Mouse (Mus musculus): ENCODE measurements around the gene Cachd1.

Cachd1 gene

GRCm38 (mm10) chr4:100776043-100776870 lies at the start of gene Cachd1:
Gene Cachd1, plus strand, starts transcription at chr4:100776675.
- no peak for DNase-seq (ENCODE audit: low read depth)

- DNase-seq (ENCODE audit: low read depth): peak; percentile 2
Observed at GRCm38 (mm10) chr4:100728896-100729479, 47.5 kb upstream of the Cachd1 start.

GRCm38 (mm10) chr4:100735098-100735935 lies 41.2 kb upstream of the Cachd1 start:
- no peak for DNase-seq (ENCODE audit: low read depth)

- DNase-seq (ENCODE audit: low read depth): no peak
Observed at GRCm38 (mm10) chr4:100735936-100736349, 40.5 kb upstream of the Cachd1 start.

- DNase-seq (ENCODE audit: low read depth): no peak
Observed at GRCm38 (mm10) chr4:100743615-100744014, 32.9 kb upstream of the Cachd1 start.

- no peak for DNase-seq (ENCODE audit: low read depth)
Observed at GRCm38 (mm10) chr4:100752278-100752677, 24.2 kb upstream of the Cachd1 start.

- DNase-seq (ENCODE audit: low read depth): no peak
Observed at GRCm38 (mm10) chr4:100755632-100756031, 20.8 kb upstream of the Cachd1 start.

- no peak for DNase-seq (ENCODE audit: low read depth)
Observed at GRCm38 (mm10) chr4:100756499-100756898, 20.0 kb upstream of the Cachd1 start.

- no peak for DNase-seq (ENCODE audit: low read depth)
Observed at GRCm38 (mm10) chr4:100758265-100758898, 18.1 kb upstream of the Cachd1 start.

GRCm38 (mm10) chr4:100759603-100760002 lies 16.9 kb upstream of the Cachd1 start:
- no peak for DNase-seq (ENCODE audit: low read depth)

- DNase-seq (ENCODE audit: low read depth): no peak
Observed at GRCm38 (mm10) chr4:100760416-100760815, 16.1 kb upstream of the Cachd1 start.

- no peak for DNase-seq (ENCODE audit: low read depth)
Observed at GRCm38 (mm10) chr4:100768606-100769005, 7.9 kb upstream of the Cachd1 start.

- no peak for DNase-seq (ENCODE audit: low read depth)
Observed at GRCm38 (mm10) chr4:100776871-100777375, 448 bp downstream of the Cachd1 start.

GRCm38 (mm10) chr4:100777376-100778041 lies 1.0 kb downstream of the Cachd1 start:
- no peak for DNase-seq (ENCODE audit: low read depth)

GRCm38 (mm10) chr4:100778082-100778481 lies 1.6 kb downstream of the Cachd1 start:
- no peak for DNase-seq (ENCODE audit: low read depth)

GRCm38 (mm10) chr4:100779023-100779422 lies 2.5 kb downstream of the Cachd1 start:
- DNase-seq (ENCODE audit: low read depth): no peak

- no peak for DNase-seq (ENCODE audit: low read depth)
Observed at GRCm38 (mm10) chr4:100779695-100780094, 3.2 kb downstream of the Cachd1 start.

GRCm38 (mm10) chr4:100780911-100781310 lies 4.4 kb downstream of the Cachd1 start:
- no peak for DNase-seq (ENCODE audit: low read depth)

- no peak for DNase-seq (ENCODE audit: low read depth)
Observed at GRCm38 (mm10) chr4:100782348-100782747, 5.9 kb downstream of the Cachd1 start.

- DNase-seq (ENCODE audit: low read depth): peak; percentile 0
Observed at GRCm38 (mm10) chr4:100782891-100783290, 6.4 kb downstream of the Cachd1 start.

- no peak for DNase-seq (ENCODE audit: low read depth)
Observed at GRCm38 (mm10) chr4:100787201-100787600, 10.7 kb downstream of the Cachd1 start.

All from induced T-regulatory cell, adult 2 months (primary cell).